Comparison of ENCODE assay signal across 14 mouse cellular contexts in genomic region chr11:76499987-76500386, GRCm38 (mm10).
DNase-seq lines count a peak whose midpoint lies in the region; ATAC-seq lines count a peak whose summit lies in the region.
"Had no signal": no experiment of that assay in that cellular context is flagged by ENCODE, and none has a peak within 500 bp of the region (broad histone marks: within the 10 kb centered on the region; RNA-seq: fewer than 3 reads in every experiment).

No protein-coding gene starts in this region.

- no peaks in the 10 kb centered on the region for H3K27me3 ChIP-seq in heart, embryonic 10.5 days (ENCODE audit: insufficient read depth, poor library complexity, severe bottlenecking)
- no peaks in the 10 kb centered on the region for H3K27me3 ChIP-seq in midbrain, embryonic 14.5 days (ENCODE audit: control insufficient read depth, insufficient read depth, low read length)
- no peaks in the 10 kb centered on the region for H3K27me3 ChIP-seq in midbrain, embryonic 16.5 days (ENCODE audit: control insufficient read depth, insufficient read depth, low read depth, low read length)
- H3K27me3 ChIP-seq in hindbrain, embryonic 11.5 days (ENCODE audit: control insufficient read depth, insufficient read depth, low read length), result no peaks in the 10 kb centered on the region
- H3K27me3 ChIP-seq: midbrain, embryonic 13.5 days had no signal

- H3K4me2 ChIP-seq in midbrain, embryonic 14.5 days (ENCODE audit: low read length), result no peak overlapping the region
- no peak overlapping the region for H3K4me2 ChIP-seq in midbrain, embryonic 16.5 days (ENCODE audit: low read length)
- no peak overlapping the region for H3K4me2 ChIP-seq in hindbrain, embryonic 11.5 days (replicated peaks; ENCODE audit: low read depth, low read length)
- H3K4me2 ChIP-seq: hindbrain, embryonic 14.5 days; midbrain, embryonic 13.5 days had no signal

- no peaks in the 10 kb centered on the region for H3K9me3 ChIP-seq in heart, embryonic 10.5 days
- H3K9me3 ChIP-seq in midbrain, embryonic 14.5 days (ENCODE audit: control insufficient read depth, low read length), result no peaks in the 10 kb centered on the region
- H3K9me3 ChIP-seq in midbrain, embryonic 16.5 days (replicated peaks; ENCODE audit: control insufficient read depth, low read length, poor library complexity, severe bottlenecking), result no peaks in the 10 kb centered on the region
- no peaks in the 10 kb centered on the region for H3K9me3 ChIP-seq in hindbrain, embryonic 11.5 days (ENCODE audit: control insufficient read depth, low read length)
- H3K9me3 ChIP-seq: midbrain, embryonic 13.5 days had no signal

- no peak for ATAC-seq in midbrain, embryonic 14.5 days (ENCODE audit: low FRiP score, low TSS enrichment)
- ATAC-seq in midbrain, embryonic 16.5 days, result no peak
- ATAC-seq in hindbrain, embryonic 11.5 days (ENCODE audit: low FRiP score), result no peak
- ATAC-seq: intestine, postnatal 0 days; midbrain, embryonic 13.5 days had no signal

- DNase-seq in heart, embryonic 10.5 days (ENCODE audit: low spot score), result no peak
- no peak for DNase-seq in heart, adult 8-10 months (ENCODE audit: low spot score)
- DNase-seq in midbrain, embryonic 14.5 days, result no peak
- peak; percentile 59 for DNase-seq in forelimb bud, embryonic 11.5 days (ENCODE audit: low read depth, low spot score)
- DNase-seq in hindbrain, embryonic 11.5 days (ENCODE audit: low spot score), result no peak
- DNase-seq in cerebellum, postnatal 10 days, result no peak
- DNase-seq: cerebellum, postnatal 14 days; spleen, adult 18-20 months; thymus, adult 2 months had no signal

- peaks cover 63% of the 10 kb centered on the region for H3K4me1 ChIP-seq in heart, embryonic 10.5 days
- H3K4me1 ChIP-seq in midbrain, embryonic 14.5 days (ENCODE audit: control insufficient read depth, insufficient read depth, low read length), result peaks cover 5% of the 10 kb centered on the region
- peaks cover 7% of the 10 kb centered on the region for H3K4me1 ChIP-seq in midbrain, embryonic 16.5 days (ENCODE audit: control insufficient read depth, insufficient read depth, low read length)
- H3K4me1 ChIP-seq in hindbrain, embryonic 11.5 days (replicated peaks; ENCODE audit: control insufficient read depth, insufficient read depth, low read length), result no peaks in the 10 kb centered on the region

- peak overlapping the region; percentile 56; the same call in 1 of the 2 replicates for H3K27ac ChIP-seq in heart, embryonic 10.5 days
- H3K27ac ChIP-seq in midbrain, embryonic 14.5 days (replicated peaks; ENCODE audit: low read depth, low read length), result no peak overlapping the region
- no peak overlapping the region for H3K27ac ChIP-seq in midbrain, embryonic 16.5 days (ENCODE audit: low read length)
- no peak overlapping the region for H3K27ac ChIP-seq in hindbrain, embryonic 11.5 days (ENCODE audit: low read depth, low read length)
- H3K27ac ChIP-seq: hindbrain, embryonic 14.5 days; liver, embryonic 14.5 days; midbrain, embryonic 13.5 days had no signal

- 4% methylated on average over 1 of the region's 1 CpGs for WGBS in heart, embryonic 10.5 days
- WGBS in midbrain, embryonic 14.5 days, result 33% methylated on average over 1 of the region's 1 CpGs
- WGBS in midbrain, embryonic 16.5 days, result 32% methylated on average over 1 of the region's 1 CpGs
- WGBS in hindbrain, embryonic 11.5 days, result 23% methylated on average over 1 of the region's 1 CpGs

- H3K36me3 ChIP-seq in heart, embryonic 10.5 days, result no peaks in the 10 kb centered on the region
- H3K36me3 ChIP-seq in midbrain, embryonic 14.5 days (ENCODE audit: control insufficient read depth, insufficient read depth, low read length), result no peaks in the 10 kb centered on the region
- no peaks in the 10 kb centered on the region for H3K36me3 ChIP-seq in midbrain, embryonic 16.5 days (ENCODE audit: control insufficient read depth, insufficient read depth, low read length)
- no peaks in the 10 kb centered on the region for H3K36me3 ChIP-seq in hindbrain, embryonic 11.5 days (ENCODE audit: control insufficient read depth, insufficient read depth, low read length)
- H3K36me3 ChIP-seq: midbrain, embryonic 13.5 days had no signal

- no peak overlapping the region for H3K4me3 ChIP-seq in heart, embryonic 10.5 days
- H3K4me3 ChIP-seq in midbrain, embryonic 14.5 days (replicated peaks; ENCODE audit: low read depth, low read length), result no peak overlapping the region
- no peak overlapping the region for H3K4me3 ChIP-seq in midbrain, embryonic 16.5 days (ENCODE audit: low read depth, low read length)
- no peak overlapping the region for H3K4me3 ChIP-seq in hindbrain, embryonic 11.5 days (ENCODE audit: low read depth, low read length)
- H3K4me3 ChIP-seq: midbrain, embryonic 13.5 days had no signal

- 0 out of 2 replicates have a peak overlapping the region, but pooled peaks have one; percentile 12 for H3K9ac ChIP-seq in midbrain, embryonic 14.5 days (replicated peaks; ENCODE audit: low read length)
- H3K9ac ChIP-seq in midbrain, embryonic 16.5 days (ENCODE audit: low read depth, low read length), result no peak overlapping the region
- H3K9ac ChIP-seq in hindbrain, embryonic 11.5 days (ENCODE audit: low read depth, low read length), result no peak overlapping the region
- H3K9ac ChIP-seq: hindbrain, embryonic 14.5 days; liver, embryonic 14.5 days; midbrain, embryonic 13.5 days had no signal
